In genomic region chr11:96064521-96065214, GRCm38 (mm10) we compare ENCODE assay signal across 1 mouse cellular context.
TF ChIP-seq lines count a peak whose summit lies in the region.

No protein-coding gene starts in this region.

TF ChIP-seq in MEL, 35 proteins besides CTCF, POLR2A, EP300 and RAD21 (continued from another document):
- TF ChIP-seq ZNF384 (IDR thresholded peaks at IDR 0.05; ENCODE audit: low read depth, low read length), result no peak
- no peak for TF ChIP-seq POLR2AphosphoS5 (IDR thresholded peaks at IDR 0.05; ENCODE audit: borderline replicate concordance, low read depth, low read length)
- TF ChIP-seq MAFK (IDR thresholded peaks at IDR 0.05; ENCODE audit: borderline replicate concordance, low read depth, low read length), result no peak
- TF ChIP-seq CHD1 (IDR thresholded peaks at IDR 0.05; ENCODE audit: low read depth, low read length), result peak; percentile 84; the same call in 1 of the 2 replicates
- TF ChIP-seq ZMIZ1 (IDR thresholded peaks at IDR 0.05; ENCODE audit: low read depth, low read length), result no peak
- no peak for TF ChIP-seq UBTF (IDR thresholded peaks at IDR 0.05; ENCODE audit: borderline replicate concordance, insufficient read depth, low read depth, low read length)
